Mouse (Mus musculus): ENCODE results near the gene Bub3.

- TF ChIP-seq CTCF (IDR thresholded peaks at IDR 0.05; ENCODE audit: insufficient read depth, low read depth, low read length) = no peak
- TF ChIP-seq POLR2A (IDR thresholded peaks at IDR 0.05; ENCODE audit: insufficient read depth, low read depth, low read length) = no peak
Observed at GRCm38 (mm10) chr7:131553771-131554175, 6.2 kb upstream of the Bub3 start.

All from olfactory bulb, adult 2 months (tissue).